Mouse (Mus musculus): ENCODE measurements at regions not wholly inside any gene's neighbourhood (a gene's known extent, or its start where the extent isn't known, plus 50 kb on each side); places are given as distances from the start of the nearest gene placed in this dataset.

GRCm38 (mm10) chr9:123313726-123314125 lies 53.0 kb upstream of the Lars2 start:
- DNase-seq (ENCODE audit: low spot score in 2 of 2): peak in 1 of 2 experiments; percentile 8

All from layer of hippocampus, adult 18-20 months (tissue).